Comparison of ENCODE assay signal across 17 mouse cellular contexts in genomic region chr1:150009968-150010628, GRCm38 (mm10). TPM values are rescaled to one million over a fixed set of nuclear protein-coding genes. Genes with fewer than 3 reads are reported as not detected.
DNase-seq lines count a peak whose midpoint lies in the region; ATAC-seq and TF ChIP-seq lines count a peak whose summit lies in the region.
"Had no signal": no experiment of that assay in that cellular context is flagged by ENCODE, and none has a peak within 500 bp of the region (broad histone marks: within the 10 kb centered on the region; RNA-seq: fewer than 3 reads in every experiment).

No protein-coding gene starts in this region.

- H3K9me3 ChIP-seq in kidney, embryonic 15.5 days (replicated peaks), result no peaks in the 10 kb centered on the region
- H3K9me3 ChIP-seq in hindbrain, embryonic 10.5 days, result no peaks in the 10 kb centered on the region
- H3K9me3 ChIP-seq in midbrain, embryonic 13.5 days, result no peaks in the 10 kb centered on the region
- H3K9me3 ChIP-seq: heart, embryonic 12.5 days had no signal

- no peak overlapping the region for H3K27ac ChIP-seq in kidney, adult 2 months (ENCODE audit: insufficient read depth, low read depth, low read length)
- no peak overlapping the region for H3K27ac ChIP-seq in kidney, embryonic 15.5 days
- H3K27ac ChIP-seq in hindbrain, embryonic 10.5 days, result no peak overlapping the region
- no peak overlapping the region for H3K27ac ChIP-seq in midbrain, embryonic 13.5 days
- H3K27ac ChIP-seq: kidney, postnatal 0 days had no signal

- no peak for TF ChIP-seq CTCF in kidney, adult 2 months (conservative IDR thresholded peaks at IDR 0.05; ENCODE audit: insufficient read depth, insufficient read length, low read depth, low read length)

- H3K9ac ChIP-seq in kidney, embryonic 15.5 days, result no peak overlapping the region
- H3K9ac ChIP-seq in midbrain, embryonic 13.5 days (replicated peaks), result no peak overlapping the region
- H3K9ac ChIP-seq: heart, embryonic 12.5 days had no signal

- H3K36me3 ChIP-seq in kidney, adult 2 months (ENCODE audit: control insufficient read depth, insufficient read depth, low read length), result no peaks in the 10 kb centered on the region
- no peaks in the 10 kb centered on the region for H3K36me3 ChIP-seq in kidney, embryonic 15.5 days
- no peaks in the 10 kb centered on the region for H3K36me3 ChIP-seq in hindbrain, embryonic 10.5 days
- H3K36me3 ChIP-seq in midbrain, embryonic 13.5 days, result no peaks in the 10 kb centered on the region
- H3K36me3 ChIP-seq: heart, embryonic 12.5 days had no signal

- WGBS in kidney, adult 2 months, result 87% methylated on average over 18 of the region's 18 CpGs
- 88% methylated on average over 18 of the region's 18 CpGs for WGBS in kidney, embryonic 15.5 days
- 74% methylated on average over 18 of the region's 18 CpGs for WGBS in hindbrain, embryonic 10.5 days
- WGBS in midbrain, embryonic 13.5 days, result 63% methylated on average over 18 of the region's 18 CpGs

- no peak overlapping the region for H3K4me2 ChIP-seq in kidney, embryonic 15.5 days
- 0 out of 2 replicates have a peak overlapping the region, but pooled peaks have one; percentile 6 for H3K4me2 ChIP-seq in midbrain, embryonic 13.5 days (replicated peaks)
- H3K4me2 ChIP-seq: heart, embryonic 12.5 days had no signal

- TF ChIP-seq POLR2A in kidney, adult 2 months (IDR thresholded peaks at IDR 0.05; ENCODE audit: low read depth, low read length), result no peak

- H3K4me3 ChIP-seq in kidney, adult 2 months (ENCODE audit: insufficient read depth, low read depth, low read length), result no peak overlapping the region
- H3K4me3 ChIP-seq in kidney, embryonic 15.5 days (replicated peaks), result no peak overlapping the region
- H3K4me3 ChIP-seq in hindbrain, embryonic 10.5 days, result no peak overlapping the region
- no peak overlapping the region for H3K4me3 ChIP-seq in midbrain, embryonic 13.5 days (replicated peaks)
- H3K4me3 ChIP-seq: heart, embryonic 12.5 days had no signal

- DNase-seq in kidney, adult 2 months, result peak; percentile 12
- DNase-seq in R1 (ENCODE audit: low read depth, low spot score), result peak; percentile 20
- DNase-seq in hindbrain, embryonic 10.5 days (ENCODE audit: low spot score), result peak; percentile 3
- DNase-seq in layer of hippocampus, postnatal 14 days (ENCODE audit: low spot score in 2 of 2), result no peak
- no peak for DNase-seq in cerebellum, adult 18-20 months
- no peak for DNase-seq in cerebellum, postnatal 25 days
- DNase-seq: B cell, adult 2 months; cerebellum, adult 2 months; left cerebral cortex, postnatal 4 days; lung, postnatal 36 days; right cerebral cortex, postnatal 14 days; thymus, adult 2 months had no signal

- H3K4me1 ChIP-seq in kidney, adult 2 months (ENCODE audit: control insufficient read depth, insufficient read depth, low read length), result no peaks in the 10 kb centered on the region
- no peaks in the 10 kb centered on the region for H3K4me1 ChIP-seq in kidney, embryonic 15.5 days
- H3K4me1 ChIP-seq in hindbrain, embryonic 10.5 days (replicated peaks), result no peaks in the 10 kb centered on the region
- H3K4me1 ChIP-seq in midbrain, embryonic 13.5 days (replicated peaks), result no peaks in the 10 kb centered on the region
- H3K4me1 ChIP-seq: heart, embryonic 12.5 days had no signal

- ATAC-seq in kidney, embryonic 15.5 days (replicated peaks; ENCODE audit: low FRiP score), result no peak
- ATAC-seq in midbrain, embryonic 13.5 days, result peak; percentile 92
- ATAC-seq: activated CD4-positive, CD25-positive, alpha-beta regulatory T cell, adult 4 months had no signal

- no peaks in the 10 kb centered on the region; the same call in 1 of the 2 replicates for H3K27me3 ChIP-seq in kidney, adult 2 months (replicated peaks; ENCODE audit: control insufficient read depth, insufficient read depth, low read length)
- no peaks in the 10 kb centered on the region for H3K27me3 ChIP-seq in kidney, embryonic 15.5 days
- H3K27me3 ChIP-seq in hindbrain, embryonic 10.5 days (ENCODE audit: insufficient read depth, poor library complexity, severe bottlenecking), result no peaks in the 10 kb centered on the region
- no peaks in the 10 kb centered on the region for H3K27me3 ChIP-seq in midbrain, embryonic 13.5 days
- H3K27me3 ChIP-seq: heart, embryonic 12.5 days had no signal

RNA-seq across cellular contexts. Expression of gene Pla2g4a, which starts 49.0 kb away (rescaled TPM):
- polyA plus RNA-seq in kidney, adult 2 months (2012; rRNA removed), result 2.1 and 3.4 TPM in 2 replicates
- 38.9 and 42.0 TPM in 2 replicates for polyA plus RNA-seq in kidney, embryonic 15.5 days (2015; fragmentation: Nextera tagmentation; extraction: Ambion mirVana)
- polyA plus RNA-seq in hindbrain, embryonic 10.5 days (2016; fragmentation: Nextera tagmentation; extraction: Ambion mirVana), result 6.6 and 7.5 TPM in 2 replicates
- 0.89 and 1.1 TPM in 2 replicates for polyA plus RNA-seq in midbrain, embryonic 13.5 days (2015; fragmentation: Nextera tagmentation; extraction: Ambion mirVana)
- total RNA-seq in layer of hippocampus, postnatal 14 days (2021), result 1 to 10 TPM; 2.1 to 3.3 TPM

Comparison
In these comparisons a context has a peak if more than half of its experiments do, and no peak if none do; other contexts are left out.
1. DNase-seq: peak in kidney, adult 2 months (single experiment), R1 (single experiment) and hindbrain, embryonic 10.5 days (single experiment); none in layer of hippocampus, postnatal 14 days (0 of 2), cerebellum, adult 18-20 months (0 of 2) and cerebellum, postnatal 25 days (0 of 2).